Mouse (Mus musculus) Muller cell, postnatal 12 days (primary cell): ENCODE results near the gene Usp31.

ENCODE experiments used
- DNase-seq: peaks from one replicate; pipeline ENCODE4 v3.0.0-alpha.2; 2015; ENCODE audit errors: inconsistent ontology term

Gene Usp31

GRCm38 (mm10) chr7:121707073-121707667, at the start of gene Usp31:
Usp31 (minus strand) TSS chr7:121707253.
- DNase-seq: peak; percentile 94

- DNase-seq: no peak
Observed at GRCm38 (mm10) chr7:121754748-121755147, 47.7 kb upstream of the Usp31 start.

GRCm38 (mm10) chr7:121750244-121750643, 43.2 kb upstream of the Usp31 start:
- DNase-seq: no peak

GRCm38 (mm10) chr7:121737511-121738415, 30.7 kb upstream of the Usp31 start:
- DNase-seq: no peak

GRCm38 (mm10) chr7:121734171-121734831, 27.2 kb upstream of the Usp31 start, which contains the start of gene Scnn1g:
Scnn1g (plus strand) TSS chr7:121734479.
- DNase-seq: peak; percentile 83

- DNase-seq: peak; percentile 44
Observed at GRCm38 (mm10) chr7:121730225-121730624, 23.2 kb upstream of the Usp31 start.

- DNase-seq: no peak
Observed at GRCm38 (mm10) chr7:121717031-121717430, 10.0 kb upstream of the Usp31 start.

GRCm38 (mm10) chr7:121711171-121711570, 4.1 kb upstream of the Usp31 start:
- DNase-seq: no peak

GRCm38 (mm10) chr7:121706411-121707072, 511 bp downstream of the Usp31 start:
- peak; percentile 58 for DNase-seq

- no peak for DNase-seq
Observed at GRCm38 (mm10) chr7:121705051-121705450, 2.0 kb downstream of the Usp31 start.

- DNase-seq: no peak
Observed at GRCm38 (mm10) chr7:121701983-121702382, 5.1 kb downstream of the Usp31 start.

GRCm38 (mm10) chr7:121700480-121700879, 6.6 kb downstream of the Usp31 start:
- DNase-seq: no peak

- no peak for DNase-seq
Observed at GRCm38 (mm10) chr7:121699218-121699617, 7.8 kb downstream of the Usp31 start.

- peak; percentile 49 for DNase-seq
Observed at GRCm38 (mm10) chr7:121697574-121697973, 9.5 kb downstream of the Usp31 start.

- DNase-seq: peak; percentile 15
Observed at GRCm38 (mm10) chr7:121697170-121697569, 9.9 kb downstream of the Usp31 start.

- DNase-seq: no peak
Observed at GRCm38 (mm10) chr7:121691803-121692202, 15.2 kb downstream of the Usp31 start.

GRCm38 (mm10) chr7:121689338-121689737, 17.7 kb downstream of the Usp31 start:
- DNase-seq: no peak

GRCm38 (mm10) chr7:121685140-121685984, 21.7 kb downstream of the Usp31 start:
- no peak for DNase-seq

- no peak for DNase-seq
Observed at GRCm38 (mm10) chr7:121681191-121681590, 25.9 kb downstream of the Usp31 start.

- DNase-seq: no peak
Observed at GRCm38 (mm10) chr7:121677105-121677753, 29.8 kb downstream of the Usp31 start.
